Mouse (Mus musculus): ENCODE data around the gene A3galt2. TPM values are rescaled to one million over a fixed set of nuclear protein-coding genes. Genes with fewer than 3 reads are reported as not detected.

The A3galt2 gene
- 0.33 and 0.45 TPM in 2 replicates for polyA plus RNA-seq (2014; fragmentation: Nextera tagmentation; extraction: Ambion mirVana)

DNA sequence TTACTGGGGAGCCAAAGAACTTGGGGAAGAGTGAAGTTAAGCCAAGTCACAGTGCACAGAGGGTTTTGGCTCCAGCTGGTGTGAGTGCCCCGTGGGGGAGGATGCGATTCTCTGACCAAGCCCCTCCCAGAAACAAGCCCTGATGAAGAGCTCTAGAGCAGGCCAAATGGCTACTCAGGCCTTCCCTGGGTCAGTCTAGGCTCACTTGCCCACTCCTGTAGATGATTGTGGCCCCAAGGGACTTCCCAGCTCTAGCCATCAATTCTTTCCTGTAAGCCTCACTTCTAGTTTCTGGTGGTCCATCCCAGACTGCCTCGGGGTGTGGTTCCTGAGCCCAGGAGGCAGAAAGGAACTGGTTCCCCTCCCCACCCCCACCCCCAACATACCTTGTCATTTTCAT lies at the start of gene A3galt2:
Gene A3galt2 (plus strand): TSS at position 301 of the 400 bp plus-strand sequence.
- Histone ChIP-seq H3K9me3 (ENCODE audit: control insufficient read depth, low read length) (no peaks in the 10 kb centered on the region), H3K4me2 (ENCODE audit: low read depth) (no peak within 1 kb of the TSS), H3K36me3 (ENCODE audit: control insufficient read depth, insufficient read depth, low read length) (peaks cover 25% of the 10 kb centered on the region), H3K4me1 (ENCODE audit: control insufficient read depth, insufficient read depth, low read length) (no peaks in the 10 kb centered on the region), H3K9ac (ENCODE audit: low read length) (no peak within 1 kb of the TSS), H3K27me3 (ENCODE audit: control insufficient read depth, insufficient read depth, low read length) (no peaks in the 10 kb centered on the region), H3K4me3 (ENCODE audit: low read depth, low read length) (no peak within 1 kb of the TSS), H3K27ac (ENCODE audit: low read depth, low read length) (0 out of 2 replicates have a peak within 1 kb of the TSS, but pooled peaks have one; percentile 29)
- 67% methylated on average over 3 of the region's 3 CpGs for WGBS
- ATAC-seq (ENCODE audit: insufficient read depth, low FRiP score, low TSS enrichment) = no peak
- no peak for DNase-seq (ENCODE audit: low spot score)

DNA sequence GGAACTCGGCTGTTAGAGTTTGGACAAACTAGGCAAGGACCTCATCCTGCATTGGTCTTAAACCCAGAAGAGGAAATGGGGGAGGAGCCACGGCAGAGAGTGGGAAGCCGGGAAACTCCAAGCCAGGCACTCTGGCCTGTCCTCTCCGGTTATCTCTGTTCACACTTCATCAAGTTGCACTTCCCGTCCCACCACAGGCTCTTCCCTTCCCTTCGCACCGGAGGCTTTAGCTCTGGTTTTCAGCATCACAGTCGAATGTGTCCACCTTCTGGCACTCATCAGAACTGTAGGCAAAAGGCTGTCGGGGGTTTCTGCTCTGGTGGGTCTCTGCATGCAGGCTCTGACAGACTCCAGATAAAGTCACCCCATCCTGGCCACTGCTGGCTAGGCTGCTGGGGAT lies 48.5 kb upstream of the A3galt2 start:
- WGBS = 33% methylated on average over 9 of the region's 9 CpGs

DNA sequence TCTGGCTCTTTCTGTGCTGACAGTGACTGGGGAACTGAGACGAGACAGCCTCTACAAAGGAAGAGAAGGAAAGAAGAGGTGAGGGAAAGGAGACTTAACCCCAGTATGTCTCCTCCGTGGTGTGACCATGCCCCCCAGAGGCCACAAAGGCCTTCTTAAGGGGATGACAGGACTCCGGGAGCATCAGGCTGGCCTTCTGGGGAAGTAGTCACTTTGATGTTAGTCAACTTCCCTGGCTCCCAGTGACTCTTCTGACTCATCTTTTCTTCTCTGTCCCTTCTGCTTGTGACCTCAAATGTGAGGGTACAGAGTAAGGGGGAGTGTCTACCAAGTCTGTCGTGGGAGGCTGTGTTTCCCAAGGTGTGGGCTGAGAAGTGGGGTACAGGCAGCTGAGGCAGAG lies 47.8 kb upstream of the A3galt2 start:
- Histone ChIP-seq H3K9ac (ENCODE audit: low read length) (no peak overlapping the region), H3K36me3 (ENCODE audit: control insufficient read depth, insufficient read depth, low read length) (no peaks in the 10 kb centered on the region; the same call in 1 of the 2 replicates), H3K9me3 (ENCODE audit: control insufficient read depth, low read length) (no peaks in the 10 kb centered on the region), H3K27me3 (ENCODE audit: control insufficient read depth, insufficient read depth, low read length) (no peaks in the 10 kb centered on the region), H3K4me2 (ENCODE audit: low read depth) (no peak overlapping the region), H3K4me1 (ENCODE audit: control insufficient read depth, insufficient read depth, low read length) (peaks cover 12% of the 10 kb centered on the region), H3K27ac (ENCODE audit: low read depth, low read length) (no peak overlapping the region), H3K4me3 (ENCODE audit: low read depth, low read length) (no peak overlapping the region)
- DNase-seq (ENCODE audit: low spot score) (no peak), ATAC-seq (ENCODE audit: insufficient read depth, low FRiP score, low TSS enrichment) (no peak)
- 60% methylated on average over 4 of the region's 4 CpGs for WGBS

More for the DNA sequence above, 48.5 kb upstream of the A3galt2 start:
- peak; percentile 55 for DNase-seq (ENCODE audit: low spot score)
- Histone ChIP-seq H3K4me1 (ENCODE audit: control insufficient read depth, insufficient read depth, low read length) (peaks cover 4% of the 10 kb centered on the region), H3K36me3 (ENCODE audit: control insufficient read depth, insufficient read depth, low read length) (no peaks in the 10 kb centered on the region), H3K4me3 (ENCODE audit: low read depth, low read length) (no peak overlapping the region), H3K4me2 (ENCODE audit: low read depth) (no peak overlapping the region), H3K27me3 (ENCODE audit: control insufficient read depth, insufficient read depth, low read length) (no peaks in the 10 kb centered on the region), H3K27ac (ENCODE audit: low read depth, low read length) (no peak overlapping the region), H3K9me3 (ENCODE audit: control insufficient read depth, low read length) (no peaks in the 10 kb centered on the region), H3K9ac (ENCODE audit: low read length) (no peak overlapping the region)
- ATAC-seq (ENCODE audit: insufficient read depth, low FRiP score, low TSS enrichment) = no peak

DNA sequence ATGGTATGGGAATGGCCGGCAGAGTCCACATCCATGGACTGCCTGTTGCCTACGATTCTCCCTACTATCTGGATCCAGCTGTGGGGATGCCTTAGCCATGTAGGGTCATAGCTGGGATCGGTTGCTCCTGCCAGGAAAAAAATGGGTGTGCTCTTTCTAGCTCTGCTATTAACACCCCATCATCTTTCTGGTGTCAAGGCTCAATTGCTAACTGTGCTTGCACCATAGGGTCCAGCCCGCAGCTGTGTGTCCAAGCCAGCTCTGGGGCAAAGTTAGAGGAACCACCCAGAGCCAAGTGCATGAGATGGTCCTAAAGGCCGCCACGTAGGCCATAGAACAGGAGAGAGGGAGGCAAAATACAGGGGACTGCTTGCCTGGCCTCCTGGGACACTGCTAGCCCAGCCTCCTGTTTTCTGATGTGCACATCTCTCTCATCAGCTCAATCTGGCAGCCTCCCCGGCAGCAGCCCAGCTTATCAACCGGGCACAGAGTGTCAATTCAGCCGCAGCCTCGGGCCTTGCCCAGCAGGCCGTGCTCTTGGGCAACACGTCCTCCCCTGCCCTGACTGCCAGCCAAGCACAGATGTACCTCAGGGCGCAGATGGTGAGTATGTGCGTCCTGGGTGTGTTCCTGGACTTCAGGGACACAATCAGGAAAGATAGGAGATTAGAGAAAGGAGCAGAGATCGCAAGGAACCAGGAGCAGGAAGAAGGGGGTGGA lies 45.9 kb upstream of the A3galt2 start:
- H3K4me1 ChIP-seq (ENCODE audit: control insufficient read depth, insufficient read depth, low read length) = peaks cover 15% of the 10 kb centered on the region
- WGBS = 87% methylated on average over 15 of the region's 15 CpGs
- no peak overlapping the region for H3K9ac ChIP-seq (ENCODE audit: low read length)
- H3K9me3 ChIP-seq (ENCODE audit: control insufficient read depth, low read length) = no peaks in the 10 kb centered on the region
- no peak overlapping the region for H3K4me3 ChIP-seq (ENCODE audit: low read depth, low read length)
- H3K36me3 ChIP-seq (ENCODE audit: control insufficient read depth, insufficient read depth, low read length) = no peaks in the 10 kb centered on the region; the same call in 1 of the 2 replicates
- H3K27ac ChIP-seq (ENCODE audit: low read depth, low read length) = no peak overlapping the region; the same call in 1 of the 2 replicates
- H3K4me2 ChIP-seq (ENCODE audit: low read depth) = no peak overlapping the region
- no peak for ATAC-seq (ENCODE audit: insufficient read depth, low FRiP score, low TSS enrichment)
- DNase-seq (ENCODE audit: low spot score) = no peak
- no peaks in the 10 kb centered on the region for H3K27me3 ChIP-seq (ENCODE audit: control insufficient read depth, insufficient read depth, low read length)

DNA sequence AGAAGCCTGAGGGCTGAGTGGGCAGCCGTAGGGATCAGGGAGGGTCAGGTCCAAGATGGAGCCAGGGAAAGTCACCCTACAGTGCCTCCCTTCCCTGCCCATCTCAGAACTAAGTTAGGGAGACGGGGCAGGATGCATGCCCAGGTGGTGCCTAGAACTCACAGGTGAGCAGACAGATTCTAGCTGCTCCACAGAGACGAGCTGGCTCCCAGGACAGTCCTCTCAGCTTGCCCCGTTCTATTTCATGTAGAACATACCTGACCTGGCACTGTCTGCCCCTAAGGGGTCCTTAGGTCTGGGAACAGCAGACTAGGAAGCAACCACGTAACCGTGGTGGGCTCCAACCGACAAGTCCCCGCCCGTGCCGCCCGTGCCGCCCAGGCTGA lies 45.4 kb upstream of the A3galt2 start:
- no peak for ATAC-seq (ENCODE audit: insufficient read depth, low FRiP score, low TSS enrichment)
- Histone ChIP-seq H3K27me3 (ENCODE audit: control insufficient read depth, insufficient read depth, low read length) (no peaks in the 10 kb centered on the region), H3K9ac (ENCODE audit: low read length) (no peak overlapping the region), H3K9me3 (ENCODE audit: control insufficient read depth, low read length) (no peaks in the 10 kb centered on the region), H3K4me2 (ENCODE audit: low read depth) (no peak overlapping the region), H3K36me3 (ENCODE audit: control insufficient read depth, insufficient read depth, low read length) (no peaks in the 10 kb centered on the region; the same call in 1 of the 2 replicates), H3K4me3 (ENCODE audit: low read depth, low read length) (no peak overlapping the region), H3K27ac (ENCODE audit: low read depth, low read length) (no peak overlapping the region), H3K4me1 (ENCODE audit: control insufficient read depth, insufficient read depth, low read length) (peaks cover 19% of the 10 kb centered on the region)
- no peak for DNase-seq (ENCODE audit: low spot score)
- 92% methylated on average over 12 of the region's 12 CpGs for WGBS

- Histone ChIP-seq H3K9ac (ENCODE audit: low read length) (no peak overlapping the region), H3K36me3 (ENCODE audit: control insufficient read depth, insufficient read depth, low read length) (no peaks in the 10 kb centered on the region; the same call in 1 of the 2 replicates), H3K4me3 (ENCODE audit: low read depth, low read length) (no peak overlapping the region), H3K9me3 (ENCODE audit: control insufficient read depth, low read length) (no peaks in the 10 kb centered on the region), H3K4me2 (ENCODE audit: low read depth) (no peak overlapping the region), H3K4me1 (ENCODE audit: control insufficient read depth, insufficient read depth, low read length) (peaks cover 24% of the 10 kb centered on the region), H3K27ac (ENCODE audit: low read depth, low read length) (no peak overlapping the region), H3K27me3 (ENCODE audit: control insufficient read depth, insufficient read depth, low read length) (no peaks in the 10 kb centered on the region)
- ATAC-seq (ENCODE audit: insufficient read depth, low FRiP score, low TSS enrichment) (no peak), DNase-seq (ENCODE audit: low spot score) (no peak)
- WGBS = 95% methylated on average over 6 of the region's 6 CpGs
Measured at GRCm38 (mm10) chr4:128710286-128710685, 44.9 kb upstream of the A3galt2 start.

DNA sequence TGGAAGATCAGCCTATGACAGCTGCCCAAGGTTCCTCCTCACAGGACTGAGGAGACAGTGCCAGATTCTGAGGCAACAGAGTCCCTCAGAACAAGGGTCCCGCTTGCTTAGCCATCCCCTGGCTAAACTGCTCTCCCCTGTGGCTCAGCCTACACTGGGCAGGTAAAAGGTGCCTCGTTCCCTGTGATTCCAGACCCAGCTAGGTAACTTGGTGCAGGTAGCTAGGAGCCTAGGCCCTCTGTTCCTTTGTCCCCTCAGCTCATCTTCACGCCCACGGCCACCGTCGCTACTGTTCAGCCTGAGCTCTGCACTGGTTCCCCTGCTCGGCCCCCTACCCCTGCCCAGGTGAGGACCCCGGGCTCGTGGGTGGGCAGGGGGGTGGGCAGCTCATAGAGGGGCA lies 44.4 kb upstream of the A3galt2 start:
- Histone ChIP-seq H3K36me3 (ENCODE audit: control insufficient read depth, insufficient read depth, low read length) (no peaks in the 10 kb centered on the region; the same call in 1 of the 2 replicates), H3K4me3 (ENCODE audit: low read depth, low read length) (no peak overlapping the region), H3K27ac (ENCODE audit: low read depth, low read length) (no peak overlapping the region; the same call in 1 of the 2 replicates), H3K9ac (ENCODE audit: low read length) (no peak overlapping the region), H3K27me3 (ENCODE audit: control insufficient read depth, insufficient read depth, low read length) (no peaks in the 10 kb centered on the region), H3K9me3 (ENCODE audit: control insufficient read depth, low read length) (no peaks in the 10 kb centered on the region), H3K4me1 (ENCODE audit: control insufficient read depth, insufficient read depth, low read length) (peaks cover 29% of the 10 kb centered on the region), H3K4me2 (ENCODE audit: low read depth) (no peak overlapping the region)
- 79% methylated on average over 9 of the region's 9 CpGs for WGBS
- ATAC-seq (ENCODE audit: insufficient read depth, low FRiP score, low TSS enrichment) (no peak), DNase-seq (ENCODE audit: low spot score) (no peak)

GRCm38 (mm10) chr4:128711455-128712135 lies 43.6 kb upstream of the A3galt2 start:
- WGBS = 8% methylated on average over 24 of the region's 24 CpGs
- peak overlapping the region; percentile 49; the same call in 1 of the 2 replicates for H3K27ac ChIP-seq (ENCODE audit: low read depth, low read length)
- ATAC-seq (ENCODE audit: insufficient read depth, low FRiP score, low TSS enrichment) = 0 out of 2 replicates have a peak, but pooled peaks have one; percentile 17

More at GRCm38 (mm10) chr4:128711455-128712135, 43.6 kb upstream of the A3galt2 start:
- no peaks in the 10 kb centered on the region for H3K9me3 ChIP-seq (ENCODE audit: control insufficient read depth, low read length)
- DNase-seq (ENCODE audit: low spot score) = peak; percentile 95
- H3K9ac ChIP-seq (ENCODE audit: low read length) = peak overlapping the region; percentile 26; the same call in 1 of the 2 replicates
- 0 out of 2 replicates have a peak overlapping the region, but pooled peaks have one; percentile 3 for H3K4me3 ChIP-seq (ENCODE audit: low read depth, low read length)
- no peaks in the 10 kb centered on the region for H3K27me3 ChIP-seq (ENCODE audit: control insufficient read depth, insufficient read depth, low read length)
- H3K36me3 ChIP-seq (ENCODE audit: control insufficient read depth, insufficient read depth, low read length) = no peaks in the 10 kb centered on the region; the same call in 1 of the 2 replicates
- peaks cover 37% of the 10 kb centered on the region for H3K4me1 ChIP-seq (ENCODE audit: control insufficient read depth, insufficient read depth, low read length)
- peak overlapping the region; percentile 38 for H3K4me2 ChIP-seq (ENCODE audit: low read depth)
